Comparison of ENCODE assay signal across 18 mouse cellular contexts in the genomic region with DNA sequence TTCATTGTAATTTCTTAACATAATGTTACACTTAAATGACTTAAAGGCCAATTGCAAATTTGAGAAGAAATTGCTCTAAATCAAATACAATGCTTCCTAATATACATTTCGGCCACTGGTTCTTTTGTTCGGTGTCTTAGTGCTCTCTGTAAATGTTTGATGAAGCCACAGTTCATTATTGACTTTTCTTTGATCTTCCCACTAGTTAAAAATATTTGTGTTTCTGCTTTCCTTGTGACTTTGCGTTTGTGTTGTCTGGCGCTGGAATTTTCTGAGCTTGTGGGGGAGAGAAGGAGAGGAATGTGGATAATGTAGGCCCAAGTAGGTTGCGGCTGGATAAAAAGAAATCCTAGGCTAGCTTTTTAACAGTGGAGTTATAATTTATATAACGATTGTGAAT. TPM values are rescaled to one million over a fixed set of nuclear protein-coding genes. Genes with fewer than 3 reads are reported as not detected.
DNase-seq lines count a peak whose midpoint lies in the region; ATAC-seq and TF ChIP-seq lines count a peak whose summit lies in the region.
"Had no signal": no experiment of that assay in that cellular context is flagged by ENCODE, and none has a peak within 500 bp of the region (broad histone marks: within the 10 kb centered on the region; RNA-seq: fewer than 3 reads in every experiment).

No protein-coding gene starts in this region.

- intact Hi-C loops in left cerebral cortex, postnatal 14 days (cut with DNase I): loop anchor here (10.0 kb wide), 1 partner anchor 418 kb away; no protein-coding TSS in a partner anchor

- no peak overlapping the region for H3K4me2 ChIP-seq in kidney, embryonic 14.5 days (replicated peaks; ENCODE audit: low read depth, low read length)
- peak overlapping the region; percentile 29; the same call in 1 of the 2 replicates for H3K4me2 ChIP-seq in kidney, postnatal 0 days (ENCODE audit: low read length)
- H3K4me2 ChIP-seq in liver, postnatal 0 days (ENCODE audit: low read depth, low read length): peak overlapping the region; percentile 56; the same call in 1 of the 2 replicates
- no peak overlapping the region for H3K4me2 ChIP-seq in hindbrain, embryonic 12.5 days (replicated peaks)
- H3K4me2 ChIP-seq: forebrain, embryonic 15.5 days; midbrain, embryonic 15.5 days; neural tube, embryonic 12.5 days had no signal

- WGBS in kidney, embryonic 14.5 days: 53% methylated on average over 6 of the region's 6 CpGs
- WGBS in kidney, postnatal 0 days: 38% methylated on average over 6 of the region's 6 CpGs
- WGBS in liver, postnatal 0 days (ENCODE audit: insufficient replicate concordance): 63% methylated on average over 6 of the region's 6 CpGs
- WGBS in hindbrain, embryonic 12.5 days: 69% methylated on average over 6 of the region's 6 CpGs

- 0 out of 2 replicates have a peak, but pooled peaks have one; percentile 21 for TF ChIP-seq EP300 in liver, postnatal 0 days (IDR thresholded peaks at IDR 0.05; ENCODE audit: low read depth)

- H3K27me3 ChIP-seq in kidney, embryonic 14.5 days (ENCODE audit: control insufficient read depth, insufficient read depth, low read length): no peaks in the 10 kb centered on the region
- H3K27me3 ChIP-seq in kidney, postnatal 0 days (ENCODE audit: insufficient read depth, low read length): no peaks in the 10 kb centered on the region
- no peaks in the 10 kb centered on the region for H3K27me3 ChIP-seq in liver, postnatal 0 days (ENCODE audit: insufficient read depth, low read length)
- H3K27me3 ChIP-seq in hindbrain, embryonic 12.5 days: no peaks in the 10 kb centered on the region
- H3K27me3 ChIP-seq: forebrain, embryonic 15.5 days; intestine, embryonic 15.5 days; midbrain, embryonic 15.5 days; neural tube, embryonic 12.5 days had no signal

- H3K9me3 ChIP-seq in kidney, embryonic 14.5 days (ENCODE audit: control insufficient read depth, low read length): no peaks in the 10 kb centered on the region
- no peaks in the 10 kb centered on the region for H3K9me3 ChIP-seq in kidney, postnatal 0 days (replicated peaks; ENCODE audit: low read length)
- no peaks in the 10 kb centered on the region for H3K9me3 ChIP-seq in liver, postnatal 0 days (ENCODE audit: low read length)
- no peaks in the 10 kb centered on the region for H3K9me3 ChIP-seq in hindbrain, embryonic 12.5 days (replicated peaks)
- H3K9me3 ChIP-seq: embryonic facial prominence, embryonic 10.5 days; forebrain, embryonic 15.5 days; heart, embryonic 10.5 days; intestine, embryonic 15.5 days; midbrain, embryonic 15.5 days; neural tube, embryonic 12.5 days had no signal

- H3K27ac ChIP-seq in kidney, embryonic 14.5 days (ENCODE audit: low read depth, low read length): no peak overlapping the region
- peak overlapping the region; percentile 48; the same call in 1 of the 2 replicates for H3K27ac ChIP-seq in kidney, postnatal 0 days
- H3K27ac ChIP-seq in liver, postnatal 0 days (ENCODE audit: low read depth): peak overlapping the region; percentile 87
- H3K27ac ChIP-seq in hindbrain, embryonic 12.5 days: no peak overlapping the region
- H3K27ac ChIP-seq: embryonic facial prominence, embryonic 10.5 days; forebrain, embryonic 15.5 days; heart, embryonic 10.5 days; macrophage; midbrain, embryonic 15.5 days; neural tube, embryonic 12.5 days had no signal

- peak; percentile 20 to 50 for DNase-seq in kidney, adult 8-10 months
- peak; percentile 75 for DNase-seq in kidney, postnatal 0 days (ENCODE audit: low spot score)
- peak; percentile 9 to 43 for DNase-seq in kidney, postnatal 4 days
- no peak for DNase-seq in liver, postnatal 0 days
- DNase-seq in left cerebral cortex, postnatal 14 days (ENCODE audit: low spot score in 2 of 2): no peak
- DNase-seq: gastrocnemius, postnatal 10 days; right cerebral cortex, postnatal 14 days had no signal

- H3K36me3 ChIP-seq in kidney, embryonic 14.5 days (ENCODE audit: control insufficient read depth, insufficient read depth, low read length): no peaks in the 10 kb centered on the region
- no peaks in the 10 kb centered on the region for H3K36me3 ChIP-seq in kidney, postnatal 0 days (ENCODE audit: insufficient read depth, low read length)
- H3K36me3 ChIP-seq in liver, postnatal 0 days (replicated peaks; ENCODE audit: insufficient read depth, low read length): no peaks in the 10 kb centered on the region
- H3K36me3 ChIP-seq in hindbrain, embryonic 12.5 days: no peaks in the 10 kb centered on the region
- H3K36me3 ChIP-seq: embryonic facial prominence, embryonic 10.5 days; forebrain, embryonic 15.5 days; heart, embryonic 10.5 days; intestine, embryonic 15.5 days; midbrain, embryonic 15.5 days; neural tube, embryonic 12.5 days had no signal

- H3K4me3 ChIP-seq in kidney, embryonic 14.5 days (ENCODE audit: low read length): no peak overlapping the region
- H3K4me3 ChIP-seq in kidney, postnatal 0 days (replicated peaks; ENCODE audit: low read depth, low read length): no peak overlapping the region
- no peak overlapping the region for H3K4me3 ChIP-seq in liver, postnatal 0 days (ENCODE audit: low read depth, low read length)
- H3K4me3 ChIP-seq in hindbrain, embryonic 12.5 days: no peak overlapping the region
- H3K4me3 ChIP-seq: embryonic facial prominence, embryonic 10.5 days; forebrain, embryonic 15.5 days; heart, embryonic 10.5 days; intestine, embryonic 15.5 days; midbrain, embryonic 15.5 days; neural tube, embryonic 12.5 days had no signal

- no peak for ATAC-seq in kidney, embryonic 14.5 days (ENCODE audit: low FRiP score, low TSS enrichment)
- ATAC-seq in kidney, postnatal 0 days (replicated peaks; ENCODE audit: low FRiP score, low read depth): 0 out of 2 replicates have a peak, but pooled peaks have one; percentile 40
- ATAC-seq in liver, postnatal 0 days: peak; percentile 81
- ATAC-seq in hindbrain, embryonic 12.5 days (ENCODE audit: low FRiP score): no peak
- ATAC-seq: activated CD4-positive, CD25-positive, alpha-beta regulatory T cell, adult 4 months; forebrain, embryonic 15.5 days; hindbrain, embryonic 16.5 days; midbrain, embryonic 15.5 days had no signal

- peaks cover 11% of the 10 kb centered on the region for H3K4me1 ChIP-seq in kidney, embryonic 14.5 days (ENCODE audit: control insufficient read depth, insufficient read depth, low read length)
- H3K4me1 ChIP-seq in kidney, postnatal 0 days (replicated peaks; ENCODE audit: insufficient read depth, low read length): no peaks in the 10 kb centered on the region
- H3K4me1 ChIP-seq in liver, postnatal 0 days (ENCODE audit: insufficient read depth): peaks cover 4% of the 10 kb centered on the region; the same call in 1 of the 2 replicates
- H3K4me1 ChIP-seq in hindbrain, embryonic 12.5 days: no peaks in the 10 kb centered on the region
- H3K4me1 ChIP-seq: forebrain, embryonic 15.5 days; midbrain, embryonic 15.5 days; neural tube, embryonic 12.5 days had no signal

- TF ChIP-seq CTCF in kidney, postnatal 0 days (IDR thresholded peaks at IDR 0.05; ENCODE audit: low read depth): no peak
- TF ChIP-seq CTCF in liver, postnatal 0 days (IDR thresholded peaks at IDR 0.05; ENCODE audit: low read depth): no peak

- H3K9ac ChIP-seq in kidney, embryonic 14.5 days (ENCODE audit: low read depth, low read length): no peak overlapping the region
- no peak overlapping the region for H3K9ac ChIP-seq in kidney, postnatal 0 days (ENCODE audit: low read depth, low read length)
- H3K9ac ChIP-seq in liver, postnatal 0 days (replicated peaks): 0 out of 2 replicates have a peak overlapping the region, but pooled peaks have one; percentile 26
- H3K9ac ChIP-seq in hindbrain, embryonic 12.5 days: no peak overlapping the region
- H3K9ac ChIP-seq: forebrain, embryonic 15.5 days; intestine, embryonic 15.5 days; midbrain, embryonic 15.5 days; neural tube, embryonic 12.5 days had no signal

RNA-seq across cellular contexts. Expression of a gene that starts 32.3 kb away (rescaled TPM):
- polyA plus RNA-seq in kidney, embryonic 14.5 days (2014; fragmentation: Nextera tagmentation; extraction: Ambion mirVana): 36.3 and 58.9 TPM in 2 replicates
- 20.3 and 25.8 TPM in 2 replicates for polyA plus RNA-seq in kidney, postnatal 0 days (2015; fragmentation: Nextera tagmentation; extraction: Ambion mirVana)
- 44.7 and 46.8 TPM in 2 replicates for polyA plus RNA-seq in liver, postnatal 0 days (2015; fragmentation: Nextera tagmentation; extraction: Ambion mirVana)
- total RNA-seq in left cerebral cortex, postnatal 14 days (2021): 10 to 100 TPM; 18.2 to 19.2 TPM
- 90.8 and 92.2 TPM in 2 replicates for polyA plus RNA-seq in hindbrain, embryonic 12.5 days (2016; fragmentation: Nextera tagmentation; extraction: Ambion mirVana)

Comparison
In these comparisons a context has a peak if more than half of its experiments do, and no peak if none do; other contexts are left out.
1. ATAC-seq: peak in kidney, postnatal 0 days (single experiment) and liver, postnatal 0 days (single experiment); none in kidney, embryonic 14.5 days (single experiment) and hindbrain, embryonic 12.5 days (single experiment).
2. H3K27ac ChIP-seq: peak in kidney, postnatal 0 days (single experiment) and liver, postnatal 0 days (single experiment); none in kidney, embryonic 14.5 days (single experiment) and hindbrain, embryonic 12.5 days (single experiment).
3. H3K4me2 ChIP-seq: peak in kidney, postnatal 0 days (single experiment) and liver, postnatal 0 days (single experiment); none in kidney, embryonic 14.5 days (single experiment) and hindbrain, embryonic 12.5 days (single experiment).
4. DNase-seq: peak in kidney, adult 8-10 months (2 of 2), kidney, postnatal 0 days (single experiment) and kidney, postnatal 4 days (2 of 2); none in liver, postnatal 0 days (single experiment) and left cerebral cortex, postnatal 14 days (0 of 2).